Mouse (Mus musculus) heart, adult 2 months (tissue): ENCODE data around the gene Pxmp4. TPM values are rescaled to one million over a fixed set of nuclear protein-coding genes. Genes with fewer than 3 reads are reported as not detected.

Source experiments
- DNase-seq, 2 experiments: peaks; one replicate each; pipeline ENCODE4 v3.0.0; 2021
- H3K27ac ChIP-seq: fragments of 200-600 bp; 2 replicates; pipeline ENCODE4 v1.8.1; 2022
- H3K27me3 ChIP-seq: fragments of 200-500 bp; 2 replicates; pipeline ENCODE4 v1.6.1; 2012; ENCODE audit warnings: mild to moderate bottlenecking, low read length, inconsistent platforms, mixed read lengths; ENCODE audit not compliant: control insufficient read depth, insufficient read depth
- H3K36me3 ChIP-seq: fragments of 200-500 bp; 2 replicates; pipeline ENCODE4 v1.6.1; 2012; ENCODE audit warnings: low read length, inconsistent platforms; ENCODE audit not compliant: control insufficient read depth, insufficient read depth
- H3K4me1 ChIP-seq: fragments of 200-500 bp; 2 replicates; pipeline ENCODE4 v1.6.1; 2011; ENCODE audit warnings: low read length; ENCODE audit not compliant: control insufficient read depth, insufficient read depth
- H3K4me3 ChIP-seq: fragments of 200-600 bp; 2 replicates; pipeline ENCODE4 v1.8.1; 2022
- H3K79me2 ChIP-seq: fragments of 200-500 bp; replicated peaks from 2 replicates; pipeline ENCODE4 v1.6.1; 2012; ENCODE audit warnings: mild to moderate bottlenecking, inconsistent platforms, low read length, moderate library complexity, mixed read lengths; ENCODE audit not compliant: control insufficient read depth, insufficient read depth
- H3K9ac ChIP-seq: fragments of 200-500 bp; 2 replicates; pipeline ENCODE4 v1.6.1; 2012; ENCODE audit warnings: low read depth, mild to moderate bottlenecking, control low read depth, inconsistent platforms, low read length, mixed read lengths
- CTCF ChIP-seq: fragments of 200-600 bp; IDR thresholded peaks from 2 replicates; pipeline ENCODE4 v1.8.1; 2022; ENCODE audit warnings: antibody characterized with exemption, mild to moderate bottlenecking, moderate library complexity
- EP300 ChIP-seq: fragments of 200-500 bp; IDR thresholded peaks from 2 replicates; pipeline ENCODE4 v1.6.1; 2011; ENCODE audit warnings: low read depth, low read length, control low read depth; ENCODE audit not compliant: insufficient read depth
- POLR2A ChIP-seq: fragments of 200-500 bp; IDR thresholded peaks from 2 replicates; pipeline ENCODE4 v1.6.1; 2011; ENCODE audit warnings: mild to moderate bottlenecking, low read depth, low read length, control low read depth; ENCODE audit not compliant: insufficient read depth
- WGBS: fragments of 180-500 bp; shearing (Covaris S2); methylation state at CpG from one replicate; pipeline ENCODE4 v1.1.7; 2018; 5-methylcytosine and 5-hydroxymethylcytosine counted together
- intact Hi-C: fragments of 180-260 bp; cut with DNase I; formaldehyde crosslinking; loops from one replicate; pipeline ENCODE4 v1.15.1; 2025
- polyA plus RNA-seq: library from polyadenylated mRNA; depleted of rRNA; stranded (reverse); fragments of >200 nt; gene quantifications from 2 replicates; pipeline ENCODE4 v1.2.3, GENCODE M21; 2012
- total RNA-seq, 2 experiments: library from RNA; stranded (reverse); gene quantifications; 2 replicates each; pipeline ENCODE4 v1.2.3; 2021

The Pxmp4 gene
- total and polyA plus RNA-seq, 3 experiments: 20.9 to 49.9 (median 21.5) TPM

DNA sequence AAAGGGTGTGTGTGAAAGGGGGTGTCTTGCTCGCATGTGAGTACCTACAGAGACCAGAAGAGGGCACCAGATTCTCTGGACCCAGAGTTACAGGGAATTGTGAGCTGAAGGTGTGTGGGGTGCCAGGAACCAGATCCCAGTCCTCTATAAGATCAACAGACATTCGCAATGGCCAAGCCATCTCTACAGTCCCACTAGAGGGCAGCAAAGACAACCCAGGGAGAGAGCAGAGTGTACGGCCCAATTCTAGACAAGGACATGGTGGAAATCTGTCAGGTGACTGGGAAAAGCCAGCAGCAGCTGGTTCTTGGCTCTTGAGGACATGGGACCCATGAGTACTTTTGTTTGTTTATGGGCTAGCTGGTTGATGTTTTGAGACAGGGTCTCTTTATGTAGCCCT is 10.5 kb downstream of the Pxmp4 start:
- peaks cover 2% of the 10 kb centered on the region; the same call in 1 of the 2 replicates for H3K4me1 ChIP-seq
- H3K9ac ChIP-seq: no peak overlapping the region
- H3K79me2 ChIP-seq: no peaks in the 10 kb centered on the region
- no peaks in the 10 kb centered on the region for H3K27me3 ChIP-seq
- no peak overlapping the region for H3K27ac ChIP-seq
- peak; percentile 36 to 45 for DNase-seq
- WGBS: 63% methylated on average over 3 of the region's 3 CpGs
- TF ChIP-seq EP300 (no peak), CTCF (peak; percentile 81)
- intact Hi-C loops: loop anchor here (1.0 kb wide), 1 partner anchor 20 kb away; the partner anchor contains the start of genes 4930519P11Rik and Zfp341
- no peak overlapping the region for H3K4me3 ChIP-seq
- no peaks in the 10 kb centered on the region for H3K36me3 ChIP-seq

DNA sequence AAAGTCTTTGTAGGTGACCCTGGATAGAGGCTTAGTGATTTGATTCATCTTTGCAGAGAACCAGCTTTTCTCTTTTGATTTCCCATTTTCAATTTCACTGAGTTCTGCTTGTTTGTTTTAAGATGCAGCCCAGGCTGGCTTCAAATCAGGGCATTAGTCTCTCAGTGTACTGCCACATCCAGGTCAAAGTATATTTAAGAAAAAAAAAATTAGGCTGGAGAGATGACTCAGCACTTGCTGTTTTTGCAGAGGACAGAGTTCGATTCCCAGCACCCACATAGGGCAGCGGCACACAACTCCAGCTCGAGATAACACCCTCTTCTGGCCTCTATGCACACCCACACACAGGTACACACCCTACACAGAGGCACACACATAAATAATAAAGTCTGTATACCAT is 12.3 kb downstream of the Pxmp4 start:
- no peak for TF ChIP-seq CTCF
- H3K9ac ChIP-seq: no peak overlapping the region
- H3K4me3 ChIP-seq: no peak overlapping the region
- no peaks in the 10 kb centered on the region for H3K79me2 ChIP-seq
- 88% methylated on average over 3 of the region's 3 CpGs for WGBS
- DNase-seq: no peak
- peaks cover 2% of the 10 kb centered on the region; the same call in 1 of the 2 replicates for H3K4me1 ChIP-seq
- intact Hi-C loops: no loop called here
- no peaks in the 10 kb centered on the region for H3K27me3 ChIP-seq
- H3K27ac ChIP-seq: no peak overlapping the region
- H3K36me3 ChIP-seq: no peaks in the 10 kb centered on the region

DNA sequence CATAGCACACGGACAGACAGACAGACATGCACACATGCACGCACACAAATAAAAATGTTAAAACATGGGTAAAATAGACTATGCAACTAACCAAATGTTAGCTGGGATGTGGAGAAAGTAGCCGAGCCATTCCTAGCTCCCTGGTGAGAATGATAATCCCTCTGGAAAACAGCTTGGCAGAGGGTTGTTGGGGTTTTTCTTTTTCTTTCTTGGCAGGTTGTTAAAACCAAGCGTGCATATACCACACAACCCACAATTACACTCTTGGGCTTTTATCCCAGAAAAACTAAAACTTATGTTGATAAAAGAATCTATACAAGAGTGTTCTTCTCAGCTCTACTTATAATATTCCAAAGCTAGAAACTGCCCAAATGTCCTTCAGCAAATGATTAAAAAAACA is 14.5 kb downstream of the Pxmp4 start:
- intact Hi-C loops: no loop called here
- no peaks in the 10 kb centered on the region for H3K4me1 ChIP-seq
- H3K79me2 ChIP-seq: no peaks in the 10 kb centered on the region
- 87% methylated on average over 4 of the region's 4 CpGs for WGBS
- H3K9ac ChIP-seq: no peak overlapping the region
- no peak overlapping the region for H3K4me3 ChIP-seq
- H3K27me3 ChIP-seq: no peaks in the 10 kb centered on the region
- no peak overlapping the region for H3K27ac ChIP-seq
- H3K36me3 ChIP-seq: no peaks in the 10 kb centered on the region
- TF ChIP-seq POLR2A (no peak), CTCF (no peak), EP300 (no peak)
- DNase-seq: no peak

DNA sequence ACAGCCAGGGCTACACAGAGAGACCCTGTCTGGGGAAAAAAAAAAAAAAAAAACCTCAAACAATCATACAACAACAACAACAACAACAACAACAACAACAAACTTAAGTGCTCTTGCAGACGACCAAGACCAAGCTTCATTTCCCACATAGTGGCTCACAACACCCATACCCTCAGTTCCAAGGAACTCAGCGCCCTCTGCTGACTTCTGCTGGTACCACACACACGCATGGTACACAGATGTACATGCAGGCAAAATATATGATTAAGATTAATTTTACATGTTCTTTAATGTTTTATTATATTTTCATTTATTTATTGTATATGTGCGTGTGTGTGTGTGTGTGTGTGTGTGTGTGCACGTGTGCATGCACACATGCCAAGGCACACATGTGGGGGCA is 17.1 kb downstream of the Pxmp4 start:
- Histone ChIP-seq H3K4me1 (no peaks in the 10 kb centered on the region), H3K27me3 (no peaks in the 10 kb centered on the region), H3K4me3 (no peak overlapping the region), H3K79me2 (no peaks in the 10 kb centered on the region), H3K9ac (no peak overlapping the region), H3K36me3 (no peaks in the 10 kb centered on the region), H3K27ac (no peak overlapping the region)
- TF ChIP-seq CTCF (peak; percentile 54), EP300 (no peak)
- 74% methylated on average over 5 of the region's 5 CpGs for WGBS
- DNase-seq: no peak
- intact Hi-C loops: no loop called here

DNA sequence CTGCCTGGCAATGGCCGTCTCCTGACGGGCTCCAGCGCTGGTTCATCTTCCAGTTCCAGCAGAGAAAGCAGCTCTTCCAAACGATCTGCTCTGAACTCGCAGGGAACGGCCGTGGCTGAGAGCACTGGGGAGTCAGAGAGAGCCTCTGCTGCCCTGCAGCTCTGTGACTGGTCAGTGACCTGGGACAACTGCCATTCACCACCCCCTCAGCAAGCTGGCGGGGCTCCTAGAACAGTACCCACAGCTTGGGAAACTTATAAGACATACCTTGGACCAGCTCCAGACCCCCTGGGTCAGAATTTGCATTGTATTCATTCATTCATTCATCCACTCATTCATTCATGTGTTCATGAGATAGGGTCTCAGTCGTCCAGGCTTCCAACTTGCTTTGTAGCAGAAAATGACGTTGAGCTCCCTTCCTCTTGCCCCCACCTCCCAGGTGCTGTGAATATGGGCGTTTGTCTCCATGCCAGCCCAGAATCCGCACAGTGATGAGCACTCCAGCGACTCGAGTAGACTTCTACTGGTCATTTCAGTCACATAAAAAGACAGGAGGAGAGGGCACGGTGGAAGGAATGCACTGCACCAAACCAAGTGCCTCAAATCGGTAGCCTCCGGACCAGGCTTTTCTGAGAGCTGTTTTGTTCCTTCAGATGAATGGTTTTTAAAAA is 18.4 kb downstream of the Pxmp4 start:
- no peaks in the 10 kb centered on the region for H3K36me3 ChIP-seq
- WGBS: 59% methylated on average over 17 of the region's 17 CpGs
- H3K9ac ChIP-seq: no peak overlapping the region
- TF ChIP-seq EP300 (no peak), POLR2A (no peak), CTCF (no peak)
- no peaks in the 10 kb centered on the region for H3K79me2 ChIP-seq
- DNase-seq: no peak
- H3K4me1 ChIP-seq: peaks cover 2% of the 10 kb centered on the region
- H3K27ac ChIP-seq: no peak overlapping the region
- no peaks in the 10 kb centered on the region for H3K27me3 ChIP-seq
- H3K4me3 ChIP-seq: no peak overlapping the region
- intact Hi-C loops: no loop called here

DNA sequence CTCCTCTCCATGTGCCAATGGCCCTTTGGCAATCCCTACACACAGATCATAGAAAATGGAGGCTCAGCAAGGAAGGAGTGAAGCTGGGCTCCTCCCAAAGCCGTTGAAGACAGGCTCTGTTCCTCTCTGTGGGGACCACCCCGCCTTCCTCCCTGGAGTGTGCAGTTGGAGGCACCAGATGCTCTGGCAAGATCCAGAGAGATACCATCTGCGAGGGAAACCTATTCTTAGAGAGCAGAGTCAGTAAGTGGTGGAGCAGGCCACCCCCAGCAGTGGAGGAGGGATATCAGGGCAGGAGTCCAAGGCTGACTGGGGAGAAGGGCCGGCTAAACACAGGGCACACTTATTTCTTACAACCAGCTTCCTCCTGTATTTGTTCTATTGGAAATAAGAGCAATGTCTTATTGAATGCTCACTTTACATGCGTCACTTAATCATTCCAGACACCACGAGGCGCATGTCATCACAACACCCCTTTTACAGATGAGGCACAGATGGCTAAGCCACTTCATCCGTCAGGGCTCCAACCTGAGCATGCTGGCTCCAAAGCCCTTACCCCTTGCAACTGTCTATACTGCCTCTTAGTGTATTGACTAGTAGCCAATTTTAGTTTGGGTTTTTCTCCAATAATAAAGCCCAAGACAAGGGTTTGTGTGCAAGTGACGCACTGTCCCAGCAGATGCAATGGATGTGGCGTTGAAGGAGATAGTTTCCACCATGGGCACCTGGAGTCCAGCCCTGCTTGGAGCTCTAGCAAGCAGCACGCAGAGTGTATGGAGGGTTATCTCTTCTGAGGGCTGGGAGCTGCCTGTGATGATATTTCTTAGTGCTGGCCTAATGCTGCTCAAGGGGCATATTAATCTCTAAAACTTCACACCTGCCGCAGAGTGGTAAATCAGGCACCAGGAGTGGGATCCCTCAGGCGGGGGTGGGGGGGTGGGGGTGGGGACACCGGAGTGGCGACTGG is 19.3 kb downstream of the Pxmp4 start:
- Histone ChIP-seq H3K36me3 (no peaks in the 10 kb centered on the region), H3K27ac (no peak overlapping the region), H3K79me2 (no peaks in the 10 kb centered on the region), H3K27me3 (no peaks in the 10 kb centered on the region), H3K4me3 (no peak overlapping the region), H3K4me1 (peaks cover 2% of the 10 kb centered on the region), H3K9ac (no peak overlapping the region)
- 50% methylated on average over 15 of the region's 15 CpGs for WGBS
- TF ChIP-seq EP300: no peak
- TF ChIP-seq POLR2A: no peak
- no peak for TF ChIP-seq CTCF
- intact Hi-C loops: no loop called here
- no peak for DNase-seq
